Mouse (Mus musculus): Measurements from ENCODE around the gene Dynlt1f. TPM values are rescaled to one million over a fixed set of nuclear protein-coding genes. Genes with fewer than 3 reads are reported as not detected.
A peak's percentile ranks its signal among the peaks of the same experiment; 100 is the strongest.
"Not testable (repeated sequence)": the region's sequence is repeated elsewhere in the genome, so short reads cannot be mapped to it uniquely, and the experiment has no call there.

The Dynlt1f gene
- polyA plus RNA-seq, 1 experiment from 2014 or later: 334 TPM

GRCm38 (mm10) chr17:6638444-6638843 is 17.3 kb downstream of the Dynlt1f start:
- H3K4me1 ChIP-seq (replicated peaks); H3K36me3 ChIP-seq; H3K27ac ChIP-seq; H3K4me3 ChIP-seq (replicated peaks); ATAC-seq; H3K4me2 ChIP-seq (replicated peaks); H3K9me3 ChIP-seq; H3K9ac ChIP-seq (replicated peaks); H3K27me3 ChIP-seq: not testable (repeated sequence)
- WGBS: 73% methylated on average over 8 of the region's 8 CpGs

GRCm38 (mm10) chr17:6637434-6637833 is 18.3 kb downstream of the Dynlt1f start:
- not testable (repeated sequence) for H3K4me1 ChIP-seq (replicated peaks); H3K4me2 ChIP-seq (replicated peaks); H3K36me3 ChIP-seq; H3K9ac ChIP-seq (replicated peaks); ATAC-seq; H3K9me3 ChIP-seq; H3K27ac ChIP-seq; H3K27me3 ChIP-seq; H3K4me3 ChIP-seq (replicated peaks)
- 91% methylated on average over 4 of the region's 4 CpGs for WGBS

GRCm38 (mm10) chr17:6636861-6637260 is 18.8 kb downstream of the Dynlt1f start:
- H3K4me1 ChIP-seq (replicated peaks): no peaks in the 10 kb centered on the region
- no peaks in the 10 kb centered on the region for H3K9me3 ChIP-seq
- no peak overlapping the region for H3K9ac ChIP-seq (replicated peaks)
- H3K4me3 ChIP-seq (replicated peaks): no peak overlapping the region
- no peaks in the 10 kb centered on the region for H3K36me3 ChIP-seq
- no peaks in the 10 kb centered on the region for H3K27me3 ChIP-seq
- H3K27ac ChIP-seq: no peak overlapping the region
- ATAC-seq: no peak
- no peak overlapping the region for H3K4me2 ChIP-seq (replicated peaks)
- WGBS: 79% methylated on average over 5 of the region's 5 CpGs

GRCm38 (mm10) chr17:6635781-6636180 is 19.9 kb downstream of the Dynlt1f start:
- H3K36me3 ChIP-seq; ATAC-seq; H3K9ac ChIP-seq (replicated peaks); H3K9me3 ChIP-seq; H3K4me2 ChIP-seq (replicated peaks); H3K27ac ChIP-seq; H3K4me3 ChIP-seq (replicated peaks); H3K4me1 ChIP-seq (replicated peaks); H3K27me3 ChIP-seq: not testable (repeated sequence)
- 94% methylated on average over 2 of the region's 4 CpGs for WGBS

GRCm38 (mm10) chr17:6632850-6633249 is 22.9 kb downstream of the Dynlt1f start:
- not testable (repeated sequence) for H3K4me3 ChIP-seq (replicated peaks); ATAC-seq; H3K4me2 ChIP-seq (replicated peaks); H3K27me3 ChIP-seq; H3K36me3 ChIP-seq; H3K9me3 ChIP-seq; H3K9ac ChIP-seq (replicated peaks); H3K27ac ChIP-seq; H3K4me1 ChIP-seq (replicated peaks)
- 93% methylated on average over 6 of the region's 6 CpGs for WGBS

GRCm38 (mm10) chr17:6630398-6630797 is 25.3 kb downstream of the Dynlt1f start:
- H3K36me3 ChIP-seq; H3K4me1 ChIP-seq (replicated peaks); H3K27ac ChIP-seq; H3K4me3 ChIP-seq (replicated peaks); H3K9ac ChIP-seq (replicated peaks); ATAC-seq; H3K27me3 ChIP-seq; H3K9me3 ChIP-seq; H3K4me2 ChIP-seq (replicated peaks): not testable (repeated sequence)
- WGBS: 90% methylated on average over 4 of the region's 4 CpGs

GRCm38 (mm10) chr17:6624926-6625558 is 30.7 kb downstream of the Dynlt1f start:
- not testable (repeated sequence) for ATAC-seq; H3K27ac ChIP-seq; H3K27me3 ChIP-seq; H3K9me3 ChIP-seq; H3K36me3 ChIP-seq; H3K9ac ChIP-seq (replicated peaks); H3K4me3 ChIP-seq (replicated peaks); H3K4me1 ChIP-seq (replicated peaks); H3K4me2 ChIP-seq (replicated peaks)
- WGBS: 59% methylated on average over 2 of the region's 6 CpGs

- not testable (repeated sequence) for H3K36me3 ChIP-seq; H3K9ac ChIP-seq (replicated peaks); H3K4me3 ChIP-seq (replicated peaks); ATAC-seq; H3K27me3 ChIP-seq; H3K9me3 ChIP-seq; H3K4me2 ChIP-seq (replicated peaks); H3K4me1 ChIP-seq (replicated peaks); H3K27ac ChIP-seq
- WGBS: 88% methylated on average over 11 of the region's 12 CpGs
These were observed 33.7 kb downstream of the Dynlt1f start for GRCm38 (mm10) chr17:6621976-6622375.

- H3K9ac ChIP-seq (replicated peaks); H3K4me3 ChIP-seq (replicated peaks); ATAC-seq; H3K4me1 ChIP-seq (replicated peaks); H3K27me3 ChIP-seq; H3K36me3 ChIP-seq; H3K4me2 ChIP-seq (replicated peaks); H3K27ac ChIP-seq; H3K9me3 ChIP-seq: not testable (repeated sequence)
- WGBS: 87% methylated on average over 18 of the region's 20 CpGs
These were observed 34.8 kb downstream of the Dynlt1f start for GRCm38 (mm10) chr17:6620730-6621451.

- H3K36me3 ChIP-seq; ATAC-seq; H3K27me3 ChIP-seq; H3K27ac ChIP-seq; H3K4me1 ChIP-seq (replicated peaks); H3K9me3 ChIP-seq; H3K4me2 ChIP-seq (replicated peaks); H3K9ac ChIP-seq (replicated peaks); H3K4me3 ChIP-seq (replicated peaks): not testable (repeated sequence)
- 81% methylated on average over 5 of the region's 6 CpGs for WGBS
These were observed 35.7 kb downstream of the Dynlt1f start for GRCm38 (mm10) chr17:6620035-6620434.

- WGBS: 83% methylated on average over 5 of the region's 5 CpGs
These were observed 36.4 kb downstream of the Dynlt1f start for GRCm38 (mm10) chr17:6619271-6619670.

GRCm38 (mm10) chr17:6617689-6618400 is 37.9 kb downstream of the Dynlt1f start:
- not testable (repeated sequence) for H3K36me3 ChIP-seq; H3K4me1 ChIP-seq (replicated peaks); H3K27ac ChIP-seq; H3K9ac ChIP-seq (replicated peaks); H3K27me3 ChIP-seq; H3K9me3 ChIP-seq; H3K4me3 ChIP-seq (replicated peaks); H3K4me2 ChIP-seq (replicated peaks)
- ATAC-seq: peak; percentile 49; the same call in 1 of the 2 replicates
- WGBS: 67% methylated on average over 8 of the region's 13 CpGs

More at GRCm38 (mm10) chr17:6619271-6619670, 36.4 kb downstream of the Dynlt1f start:
- H3K9me3 ChIP-seq; H3K4me3 ChIP-seq (replicated peaks); H3K9ac ChIP-seq (replicated peaks); H3K27ac ChIP-seq; H3K4me1 ChIP-seq (replicated peaks); ATAC-seq; H3K4me2 ChIP-seq (replicated peaks); H3K36me3 ChIP-seq; H3K27me3 ChIP-seq: not testable (repeated sequence)
